Mouse (Mus musculus) kidney, adult 2 months (tissue): ENCODE data around the gene Nedd4.

Experiments
- CTCF ChIP-seq: fragments of 200-500 bp; conservative IDR thresholded peaks from 2 replicates; pipeline ENCODE4 v1.5.1; 2011; ENCODE audit warnings: low read depth, mild to moderate bottlenecking, control low read depth, low read length, moderate library complexity, mixed read lengths; ENCODE audit not compliant: insufficient read depth, insufficient read length
- POLR2A ChIP-seq: fragments of 200-500 bp; IDR thresholded peaks from one replicate; pipeline ENCODE4 v1.6.1; 2011; ENCODE audit warnings: low read depth, low read length, control low read depth

DNA sequence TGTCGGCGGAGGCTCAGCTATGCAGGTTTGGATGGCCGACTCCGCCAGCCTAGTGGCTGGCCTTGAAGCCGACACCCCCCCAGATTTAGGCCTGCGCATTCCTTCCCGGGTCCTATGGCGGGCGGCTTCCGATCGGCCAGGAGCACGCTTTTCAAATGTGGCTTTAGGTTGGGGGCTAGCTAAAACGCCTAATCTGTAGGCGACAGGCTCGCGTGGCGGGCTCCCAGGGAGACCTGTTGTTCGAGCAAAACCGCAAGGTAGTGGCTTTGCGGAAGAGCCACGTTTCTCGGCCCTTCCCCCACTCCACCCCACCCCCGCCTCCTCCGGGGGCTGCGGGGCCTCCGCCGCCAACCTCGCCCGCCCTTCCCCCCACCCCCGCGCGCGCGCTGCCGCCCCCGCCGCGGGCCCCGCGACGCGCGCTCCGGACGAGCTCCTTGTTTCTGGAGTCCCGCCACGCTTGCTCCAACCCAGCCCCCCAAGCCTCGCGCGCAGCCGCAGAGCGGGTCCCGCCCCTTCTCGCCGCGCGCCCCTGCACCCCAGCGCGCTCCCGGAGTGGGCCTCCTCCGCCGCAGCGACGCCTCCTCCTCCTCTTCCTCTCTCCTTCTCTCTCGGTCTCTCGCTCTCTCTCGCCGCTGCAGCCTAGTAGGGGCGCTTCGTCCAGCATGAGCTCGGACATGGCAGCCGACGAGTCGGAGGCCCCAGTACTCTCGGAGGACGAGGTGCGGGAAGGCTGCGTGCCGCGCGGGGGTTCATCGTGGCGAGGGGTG, at the start of gene Nedd4:
- no peak for TF ChIP-seq CTCF
- peak; percentile 89 for TF ChIP-seq POLR2A
